Mouse (Mus musculus): ENCODE results near the gene Rab17. TPM values are rescaled to one million over a fixed set of nuclear protein-coding genes. Genes with fewer than 3 reads are reported as not detected.

Gene Rab17
- polyA plus RNA-seq, 1 experiment from 2014 or later: 6.1 TPM

GRCm38 (mm10) chr1:90933001-90933400 is 36.5 kb downstream of the Rab17 start:
- ATAC-seq (ENCODE audit: low FRiP score, low TSS enrichment): no peak
- no peaks in the 10 kb centered on the region for H3K9me3 ChIP-seq (ENCODE audit: control insufficient read depth, low read length)
- no peaks in the 10 kb centered on the region; the same call in none of the 2 replicates for H3K27me3 ChIP-seq (ENCODE audit: control insufficient read depth, insufficient read depth, low read length)
- H3K27ac ChIP-seq (ENCODE audit: low read depth, low read length): no peak overlapping the region
- H3K36me3 ChIP-seq (ENCODE audit: control insufficient read depth, insufficient read depth, low read length): no peaks in the 10 kb centered on the region
- no peak overlapping the region for H3K9ac ChIP-seq (ENCODE audit: low read depth, low read length)
- H3K4me3 ChIP-seq (ENCODE audit: low read length): no peak overlapping the region
- no peak overlapping the region for H3K4me2 ChIP-seq (replicated peaks; ENCODE audit: low read depth, low read length)
- H3K4me1 ChIP-seq (ENCODE audit: control insufficient read depth, insufficient read depth, low read length): 0 out of 2 replicates have a peak, but pooled peaks cover 4% of the 10 kb centered on the region
- 80% methylated on average over 5 of the region's 5 CpGs for WGBS

- no peaks in the 10 kb centered on the region for H3K36me3 ChIP-seq (ENCODE audit: control insufficient read depth, insufficient read depth, low read length)
- H3K9me3 ChIP-seq (ENCODE audit: control insufficient read depth, low read length): no peaks in the 10 kb centered on the region
- ATAC-seq (ENCODE audit: low FRiP score, low TSS enrichment): peak; percentile 73
- no peaks in the 10 kb centered on the region; the same call in none of the 2 replicates for H3K27me3 ChIP-seq (ENCODE audit: control insufficient read depth, insufficient read depth, low read length)
- H3K27ac ChIP-seq (ENCODE audit: low read depth, low read length): no peak overlapping the region
- peak overlapping the region; percentile 35; the same call in 1 of the 2 replicates for H3K4me3 ChIP-seq (ENCODE audit: low read length)
- H3K9ac ChIP-seq (ENCODE audit: low read depth, low read length): peak overlapping the region; percentile 40
- H3K4me1 ChIP-seq (ENCODE audit: control insufficient read depth, insufficient read depth, low read length): 0 out of 2 replicates have a peak, but pooled peaks cover 7% of the 10 kb centered on the region
- WGBS: 4% methylated on average over 6 of the region's 6 CpGs
- peak overlapping the region; percentile 52 for H3K4me2 ChIP-seq (replicated peaks; ENCODE audit: low read depth, low read length)
Measured at GRCm38 (mm10) chr1:90928575-90928934, 40.9 kb downstream of the Rab17 start.

GRCm38 (mm10) chr1:90927929-90928574 is 41.4 kb downstream of the Rab17 start:
- H3K9ac ChIP-seq (ENCODE audit: low read depth, low read length): peak overlapping the region; percentile 40
- H3K9me3 ChIP-seq (ENCODE audit: control insufficient read depth, low read length): no peaks in the 10 kb centered on the region
- H3K4me2 ChIP-seq (replicated peaks; ENCODE audit: low read depth, low read length): peak overlapping the region; percentile 52
- ATAC-seq (ENCODE audit: low FRiP score, low TSS enrichment): peak; percentile 51
- no peaks in the 10 kb centered on the region; the same call in 1 of the 2 replicates for H3K27me3 ChIP-seq (ENCODE audit: control insufficient read depth, insufficient read depth, low read length)
- 2% methylated on average over 23 of the region's 23 CpGs for WGBS
- H3K27ac ChIP-seq (ENCODE audit: low read depth, low read length): no peak overlapping the region
- 0 out of 2 replicates have a peak, but pooled peaks cover 7% of the 10 kb centered on the region for H3K4me1 ChIP-seq (ENCODE audit: control insufficient read depth, insufficient read depth, low read length)
- H3K4me3 ChIP-seq (ENCODE audit: low read length): peak overlapping the region; percentile 35
- H3K36me3 ChIP-seq (ENCODE audit: control insufficient read depth, insufficient read depth, low read length): no peaks in the 10 kb centered on the region

GRCm38 (mm10) chr1:90927308-90927707 is 42.2 kb downstream of the Rab17 start:
- Histone ChIP-seq H3K27ac (ENCODE audit: low read depth, low read length) (no peak overlapping the region), H3K36me3 (ENCODE audit: control insufficient read depth, insufficient read depth, low read length) (no peaks in the 10 kb centered on the region), H3K27me3 (ENCODE audit: control insufficient read depth, insufficient read depth, low read length) (no peaks in the 10 kb centered on the region; the same call in 1 of the 2 replicates), H3K4me1 (ENCODE audit: control insufficient read depth, insufficient read depth, low read length) (0 out of 2 replicates have a peak, but pooled peaks cover 7% of the 10 kb centered on the region), H3K4me2 (replicated peaks; ENCODE audit: low read depth, low read length) (peak overlapping the region; percentile 52; the same call in 1 of the 2 replicates), H3K9me3 (ENCODE audit: control insufficient read depth, low read length) (no peaks in the 10 kb centered on the region), H3K9ac (ENCODE audit: low read depth, low read length) (no peak overlapping the region), H3K4me3 (ENCODE audit: low read length) (no peak overlapping the region)
- WGBS: 37% methylated on average over 15 of the region's 15 CpGs
- ATAC-seq (ENCODE audit: low FRiP score, low TSS enrichment): no peak

GRCm38 (mm10) chr1:90926030-90926429 is 43.4 kb downstream of the Rab17 start:
- no peak overlapping the region for H3K27ac ChIP-seq (ENCODE audit: low read depth, low read length)
- H3K4me3 ChIP-seq (ENCODE audit: low read length): no peak overlapping the region
- no peak for ATAC-seq (ENCODE audit: low FRiP score, low TSS enrichment)
- no peaks in the 10 kb centered on the region for H3K36me3 ChIP-seq (ENCODE audit: control insufficient read depth, insufficient read depth, low read length)
- no peaks in the 10 kb centered on the region for H3K9me3 ChIP-seq (ENCODE audit: control insufficient read depth, low read length)
- WGBS: 87% methylated on average over 4 of the region's 4 CpGs
- H3K9ac ChIP-seq (ENCODE audit: low read depth, low read length): no peak overlapping the region
- no peak overlapping the region for H3K4me2 ChIP-seq (replicated peaks; ENCODE audit: low read depth, low read length)
- 0 out of 2 replicates have a peak, but pooled peaks cover 7% of the 10 kb centered on the region for H3K4me1 ChIP-seq (ENCODE audit: control insufficient read depth, insufficient read depth, low read length)
- H3K27me3 ChIP-seq (ENCODE audit: control insufficient read depth, insufficient read depth, low read length): no peaks in the 10 kb centered on the region; the same call in 1 of the 2 replicates

- no peak overlapping the region for H3K4me3 ChIP-seq (ENCODE audit: low read length)
- WGBS: 76% methylated on average over 9 of the region's 9 CpGs
- no peak overlapping the region for H3K27ac ChIP-seq (ENCODE audit: low read depth, low read length)
- H3K9ac ChIP-seq (ENCODE audit: low read depth, low read length): no peak overlapping the region
- no peak overlapping the region for H3K4me2 ChIP-seq (replicated peaks; ENCODE audit: low read depth, low read length)
- H3K4me1 ChIP-seq (ENCODE audit: control insufficient read depth, insufficient read depth, low read length): no peaks in the 10 kb centered on the region
- H3K36me3 ChIP-seq (ENCODE audit: control insufficient read depth, insufficient read depth, low read length): no peaks in the 10 kb centered on the region
- no peak for ATAC-seq (ENCODE audit: low FRiP score, low TSS enrichment)
- H3K9me3 ChIP-seq (ENCODE audit: control insufficient read depth, low read length): peaks cover 13% of the 10 kb centered on the region
- no peaks in the 10 kb centered on the region for H3K27me3 ChIP-seq (ENCODE audit: control insufficient read depth, insufficient read depth, low read length)
Measured at GRCm38 (mm10) chr1:90921687-90922086, 47.8 kb downstream of the Rab17 start.

GRCm38 (mm10) chr1:90917509-90917908 is 52.0 kb downstream of the Rab17 start:
- 63% methylated on average over 6 of the region's 6 CpGs for WGBS
- H3K36me3 ChIP-seq (ENCODE audit: control insufficient read depth, insufficient read depth, low read length): no peaks in the 10 kb centered on the region
- H3K4me1 ChIP-seq (ENCODE audit: control insufficient read depth, insufficient read depth, low read length): peaks cover 8% of the 10 kb centered on the region; the same call in 1 of the 2 replicates
- H3K4me2 ChIP-seq (replicated peaks; ENCODE audit: low read depth, low read length): no peak overlapping the region
- no peaks in the 10 kb centered on the region for H3K27me3 ChIP-seq (ENCODE audit: control insufficient read depth, insufficient read depth, low read length)
- H3K9ac ChIP-seq (ENCODE audit: low read depth, low read length): no peak overlapping the region
- H3K27ac ChIP-seq (ENCODE audit: low read depth, low read length): no peak overlapping the region
- H3K4me3 ChIP-seq (ENCODE audit: low read length): no peak overlapping the region
- no peak for ATAC-seq (ENCODE audit: low FRiP score, low TSS enrichment)
- peaks cover 13% of the 10 kb centered on the region for H3K9me3 ChIP-seq (ENCODE audit: control insufficient read depth, low read length)

GRCm38 (mm10) chr1:90914948-90915569 is 54.4 kb downstream of the Rab17 start, which contains the start of gene Mlph:
Mlph (plus strand) TSS chr1:90915085.
- H3K4me3 ChIP-seq (ENCODE audit: low read length): peak within 1 kb of the TSS; percentile 17; the same call in 1 of the 2 replicates
- H3K36me3 ChIP-seq (ENCODE audit: control insufficient read depth, insufficient read depth, low read length): no peaks in the 10 kb centered on the region
- H3K9ac ChIP-seq (ENCODE audit: low read depth, low read length): no peak within 1 kb of the TSS
- H3K27me3 ChIP-seq (ENCODE audit: control insufficient read depth, insufficient read depth, low read length): no peaks in the 10 kb centered on the region; the same call in 1 of the 2 replicates
- ATAC-seq (ENCODE audit: low FRiP score, low TSS enrichment): no peak
- H3K4me2 ChIP-seq (replicated peaks; ENCODE audit: low read depth, low read length): peak within 1 kb of the TSS; percentile 42
- 15% methylated on average over 18 of the region's 18 CpGs for WGBS
- no peak within 1 kb of the TSS for H3K27ac ChIP-seq (ENCODE audit: low read depth, low read length)
- peaks cover 11% of the 10 kb centered on the region; the same call in 1 of the 2 replicates for H3K4me1 ChIP-seq (ENCODE audit: control insufficient read depth, insufficient read depth, low read length)
- H3K9me3 ChIP-seq (ENCODE audit: control insufficient read depth, low read length): peaks cover 11% of the 10 kb centered on the region

- no peaks in the 10 kb centered on the region; the same call in 1 of the 2 replicates for H3K27me3 ChIP-seq (ENCODE audit: control insufficient read depth, insufficient read depth, low read length)
- H3K27ac ChIP-seq (ENCODE audit: low read depth, low read length): no peak overlapping the region
- no peaks in the 10 kb centered on the region for H3K9me3 ChIP-seq (ENCODE audit: control insufficient read depth, low read length)
- H3K36me3 ChIP-seq (ENCODE audit: control insufficient read depth, insufficient read depth, low read length): no peaks in the 10 kb centered on the region
- no peak overlapping the region for H3K4me3 ChIP-seq (ENCODE audit: low read length)
- peaks cover 13% of the 10 kb centered on the region; the same call in 1 of the 2 replicates for H3K4me1 ChIP-seq (ENCODE audit: control insufficient read depth, insufficient read depth, low read length)
- WGBS: 73% methylated on average over 6 of the region's 6 CpGs
- H3K4me2 ChIP-seq (replicated peaks; ENCODE audit: low read depth, low read length): no peak overlapping the region
- H3K9ac ChIP-seq (ENCODE audit: low read depth, low read length): no peak overlapping the region
- no peak for ATAC-seq (ENCODE audit: low FRiP score, low TSS enrichment)
Measured at GRCm38 (mm10) chr1:90913231-90913630, 56.2 kb downstream of the Rab17 start.

All from kidney, embryonic 14.5 days (tissue).